Mouse (Mus musculus) midbrain, embryonic 13.5 days (tissue): ENCODE measurements at regions not wholly inside any gene's neighbourhood (a gene's known extent, or its start where the extent isn't known, plus 50 kb on each side); places are given as distances from the start of the nearest gene placed in this dataset.
A peak's percentile ranks its signal among the peaks of the same experiment; 100 is the strongest.

ENCODE experiments used
- ATAC-seq: fragments of 200-750 bp; cut with Nextera tagmentation; 2 replicates; pipeline ENCODE4 v1.8.0; 2017; ENCODE audit warnings: mild to moderate bottlenecking, moderate TSS enrichment, moderate library complexity
- H3K27ac ChIP-seq: fragments of 300-500 bp; sonication (generic); 2 replicates; pipeline ENCODE4 v1.5.1; 2015; ENCODE audit warnings: inconsistent platforms, mild to moderate bottlenecking, moderate library complexity
- H3K27me3 ChIP-seq: fragments of 300-500 bp; sonication (generic); 2 replicates; pipeline ENCODE4 v1.6.1; 2015; ENCODE audit warnings: mild to moderate bottlenecking, inconsistent platforms
- H3K36me3 ChIP-seq: fragments of 300-500 bp; sonication (generic); 2 replicates; pipeline ENCODE4 v1.6.1; 2015; ENCODE audit warnings: mild to moderate bottlenecking, inconsistent platforms
- H3K4me1 ChIP-seq: fragments of 300-500 bp; sonication (generic); replicated peaks from 2 replicates; pipeline ENCODE4 v1.6.1; 2015; ENCODE audit warnings: inconsistent platforms
- H3K4me2 ChIP-seq: fragments of 300-500 bp; sonication (generic); replicated peaks from 2 replicates; pipeline ENCODE4 v1.6.1; 2015; ENCODE audit warnings: moderate library complexity, mild to moderate bottlenecking, inconsistent platforms
- H3K4me3 ChIP-seq: fragments of 300-500 bp; sonication (generic); replicated peaks from 2 replicates; pipeline ENCODE4 v1.5.1; 2015; ENCODE audit warnings: mild to moderate bottlenecking, inconsistent platforms
- H3K9ac ChIP-seq: fragments of 300-500 bp; sonication (generic); replicated peaks from 2 replicates; pipeline ENCODE4 v1.6.1; 2015; ENCODE audit warnings: mild to moderate bottlenecking, inconsistent platforms
- H3K9me3 ChIP-seq: fragments of 300-500 bp; sonication (generic); 2 replicates; pipeline ENCODE4 v1.6.1; 2016; ENCODE audit warnings: mild to moderate bottlenecking, inconsistent platforms
- WGBS: fragments of 180-500 bp; shearing (Covaris S2); methylation state at CpG from one replicate; pipeline ENCODE4 v1.1.7; 2015; 5-methylcytosine and 5-hydroxymethylcytosine counted together

DNA sequence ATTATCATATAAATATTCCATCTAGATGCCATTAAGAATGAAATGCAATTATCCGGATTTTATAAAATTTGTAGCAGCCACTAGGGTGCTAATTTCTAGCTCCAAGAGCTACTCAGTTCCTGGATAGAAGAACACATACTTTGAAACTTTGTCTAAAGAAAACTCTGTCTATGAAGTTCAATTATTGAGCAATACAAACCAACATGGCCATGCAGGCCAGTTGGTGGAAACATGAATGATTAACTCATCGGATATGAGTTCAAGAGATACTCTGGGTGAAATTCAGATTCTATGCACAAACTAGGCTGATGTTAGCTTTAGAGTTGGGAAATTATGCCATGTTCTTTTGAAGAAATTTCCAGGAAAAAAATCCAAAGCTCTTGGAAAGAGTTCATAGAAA, 164.0 kb downstream of the Ascl1 start:
- Histone ChIP-seq H3K36me3 (no peaks in the 10 kb centered on the region), H3K27me3 (no peaks in the 10 kb centered on the region), H3K4me1 (peaks cover 18% of the 10 kb centered on the region), H3K4me2 (no peak overlapping the region), H3K9ac (no peak overlapping the region), H3K4me3 (no peak overlapping the region), H3K9me3 (no peaks in the 10 kb centered on the region), H3K27ac (no peak overlapping the region)
- WGBS: 96% methylated on average over 2 of the region's 2 CpGs
- ATAC-seq: no peak

DNA sequence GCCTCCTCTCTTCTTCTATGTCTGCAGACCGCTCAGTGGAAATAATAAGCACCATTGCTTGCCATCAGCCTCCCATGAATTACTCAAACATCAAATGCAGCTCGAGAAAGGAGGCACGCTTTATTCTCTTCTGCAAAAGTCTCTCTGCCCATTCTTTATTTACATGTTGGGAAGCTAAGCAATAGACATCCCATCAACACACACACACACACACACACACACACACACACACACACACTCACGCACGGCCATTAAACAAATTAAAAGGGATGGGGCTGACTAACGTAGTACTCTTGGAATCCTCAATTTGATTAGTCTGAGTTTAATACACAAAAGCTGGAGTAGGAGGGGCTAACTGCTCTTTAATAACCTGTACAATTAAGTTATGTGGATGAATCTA, 167.7 kb downstream of the Ascl1 start:
- 57% methylated on average over 6 of the region's 6 CpGs for WGBS
- H3K27ac ChIP-seq: no peak overlapping the region

DNA sequence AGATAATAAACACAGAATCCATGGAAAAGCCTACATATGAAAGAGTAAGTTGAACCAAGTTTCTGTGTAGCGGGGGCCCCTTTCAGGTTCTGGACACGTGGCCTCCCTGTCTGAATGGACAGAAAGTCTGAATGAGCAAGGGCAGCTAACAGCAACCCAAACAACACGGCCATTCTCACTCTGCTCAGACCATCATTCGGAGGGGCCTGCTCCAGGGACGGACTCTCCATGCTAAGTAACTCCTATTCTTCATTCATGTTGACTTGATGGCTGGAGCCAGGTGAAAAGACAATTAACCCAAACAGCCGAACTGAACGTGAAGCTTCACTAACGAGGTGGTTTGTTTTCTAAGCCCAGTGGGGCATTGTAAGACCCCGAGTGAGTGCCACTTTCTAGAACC, 168.3 kb downstream of the Ascl1 start:
- H3K27ac ChIP-seq: no peak overlapping the region

More for the DNA sequence above, 167.7 kb downstream of the Ascl1 start:
- ATAC-seq: no peak
- Histone ChIP-seq H3K4me1 (0 out of 2 replicates have a peak, but pooled peaks cover 6% of the 10 kb centered on the region), H3K36me3 (no peaks in the 10 kb centered on the region), H3K4me3 (no peak overlapping the region), H3K27me3 (no peaks in the 10 kb centered on the region), H3K9ac (no peak overlapping the region), H3K9me3 (no peaks in the 10 kb centered on the region), H3K4me2 (0 out of 2 replicates have a peak overlapping the region, but pooled peaks have one; percentile 5)

DNA sequence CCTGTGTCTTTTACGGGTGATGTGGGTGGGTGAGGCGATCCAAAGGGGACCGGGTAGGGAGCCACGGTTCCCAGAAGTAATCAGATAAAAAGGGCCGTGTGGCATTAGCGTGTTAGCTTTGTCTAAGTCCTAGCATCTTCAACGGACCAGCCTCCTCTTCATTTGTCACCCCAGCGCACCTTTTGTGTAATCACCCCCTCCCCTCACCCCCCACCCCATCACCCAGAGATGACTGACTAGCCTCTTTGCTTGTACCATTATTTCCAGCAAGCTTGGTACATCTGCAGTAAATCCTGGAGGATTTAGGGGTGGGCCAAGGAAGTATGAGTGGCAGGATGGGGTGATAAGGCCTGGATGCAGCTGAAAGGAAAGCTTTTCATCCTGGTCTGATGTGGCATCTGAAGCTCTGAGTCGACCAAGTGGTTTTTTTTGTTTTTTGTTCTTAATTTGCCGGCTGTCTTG, 183.8 kb downstream of the Ascl1 start:
- H3K9me3 ChIP-seq: peaks cover 3% of the 10 kb centered on the region
- peaks cover 14% of the 10 kb centered on the region for H3K4me1 ChIP-seq
- peak; percentile 85 for ATAC-seq
- H3K4me3 ChIP-seq: no peak overlapping the region
- peak overlapping the region; percentile 59 for H3K27ac ChIP-seq
- H3K4me2 ChIP-seq: peak overlapping the region; percentile 38
- no peaks in the 10 kb centered on the region for H3K27me3 ChIP-seq
- 0 out of 2 replicates have a peak, but pooled peaks cover 5% of the 10 kb centered on the region for H3K36me3 ChIP-seq
- WGBS: 7% methylated on average over 10 of the region's 10 CpGs
- H3K9ac ChIP-seq: peak overlapping the region; percentile 14; the same call in 1 of the 2 replicates

More for the DNA sequence above, 168.3 kb downstream of the Ascl1 start:
- WGBS: 54% methylated on average over 9 of the region's 9 CpGs
- Histone ChIP-seq H3K9me3 (no peaks in the 10 kb centered on the region), H3K9ac (no peak overlapping the region), H3K4me3 (no peak overlapping the region), H3K36me3 (no peaks in the 10 kb centered on the region), H3K4me2 (no peak overlapping the region), H3K27me3 (no peaks in the 10 kb centered on the region), H3K4me1 (0 out of 2 replicates have a peak, but pooled peaks cover 6% of the 10 kb centered on the region)
- 0 out of 2 replicates have a peak, but pooled peaks have one; percentile 37 for ATAC-seq

DNA sequence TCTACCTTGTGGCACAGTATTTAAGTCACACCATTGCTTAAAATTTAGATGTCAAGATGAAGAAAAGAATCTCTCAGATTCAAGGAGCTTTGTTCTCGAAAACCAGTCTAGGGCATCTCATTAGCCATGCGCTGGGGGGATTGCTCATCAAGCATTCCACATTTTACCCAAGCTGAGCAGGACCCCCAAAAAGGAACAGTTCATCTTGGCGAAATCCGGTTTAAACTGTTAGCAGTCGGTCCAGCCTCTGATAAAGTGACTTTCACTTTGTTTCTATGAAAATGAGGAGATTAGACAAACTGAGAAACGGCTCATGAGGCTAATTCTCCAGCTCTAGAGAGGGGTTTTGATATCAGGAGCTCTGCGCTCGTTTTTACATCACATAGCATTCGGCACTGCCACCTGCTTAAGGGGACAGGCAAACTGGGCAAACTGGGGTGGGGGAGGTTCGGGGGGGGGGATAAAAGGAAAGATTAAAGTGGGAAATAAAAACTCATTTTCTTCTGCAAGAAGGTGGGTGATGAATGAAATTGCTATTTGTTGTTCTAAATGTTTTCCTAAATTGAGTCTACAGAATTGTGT, 184.6 kb downstream of the Ascl1 start:
- peak overlapping the region; percentile 59; the same call in 1 of the 2 replicates for H3K27ac ChIP-seq
- H3K9ac ChIP-seq: no peak overlapping the region
- no peak overlapping the region for H3K4me3 ChIP-seq
- peaks cover 3% of the 10 kb centered on the region for H3K9me3 ChIP-seq
- peaks cover 14% of the 10 kb centered on the region for H3K4me1 ChIP-seq
- no peak overlapping the region; the same call in 1 of the 2 replicates for H3K4me2 ChIP-seq
- H3K36me3 ChIP-seq: 0 out of 2 replicates have a peak, but pooled peaks cover 5% of the 10 kb centered on the region
- peak; percentile 56; the same call in 1 of the 2 replicates for ATAC-seq
- H3K27me3 ChIP-seq: no peaks in the 10 kb centered on the region
- 13% methylated on average over 10 of the region's 10 CpGs for WGBS

DNA sequence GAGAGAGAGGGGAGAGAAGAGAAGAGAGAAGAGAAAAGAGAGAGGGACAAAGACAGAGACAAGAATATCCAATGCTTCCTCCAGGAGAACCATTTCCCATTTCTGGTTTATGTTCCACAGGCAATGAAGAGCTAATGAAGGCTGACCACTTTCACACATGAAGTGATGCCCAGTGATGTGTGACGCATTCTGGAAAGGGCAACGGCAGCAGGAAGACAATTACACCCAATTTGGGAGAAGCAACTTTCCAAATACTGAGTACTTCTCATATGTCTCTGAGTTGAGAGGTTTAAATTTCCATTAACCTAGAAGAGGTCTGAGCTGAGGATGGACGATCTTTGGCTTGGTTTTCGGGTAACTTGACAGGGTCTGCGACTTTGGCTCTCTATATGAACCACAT, 196.3 kb downstream of the Ascl1 start:
- Histone ChIP-seq H3K27ac (no peak overlapping the region), H3K36me3 (no peaks in the 10 kb centered on the region), H3K4me3 (no peak overlapping the region), H3K27me3 (no peaks in the 10 kb centered on the region), H3K9me3 (no peaks in the 10 kb centered on the region), H3K4me2 (no peak overlapping the region), H3K4me1 (peaks cover 8% of the 10 kb centered on the region), H3K9ac (no peak overlapping the region)
- no peak for ATAC-seq
- 70% methylated on average over 5 of the region's 5 CpGs for WGBS

DNA sequence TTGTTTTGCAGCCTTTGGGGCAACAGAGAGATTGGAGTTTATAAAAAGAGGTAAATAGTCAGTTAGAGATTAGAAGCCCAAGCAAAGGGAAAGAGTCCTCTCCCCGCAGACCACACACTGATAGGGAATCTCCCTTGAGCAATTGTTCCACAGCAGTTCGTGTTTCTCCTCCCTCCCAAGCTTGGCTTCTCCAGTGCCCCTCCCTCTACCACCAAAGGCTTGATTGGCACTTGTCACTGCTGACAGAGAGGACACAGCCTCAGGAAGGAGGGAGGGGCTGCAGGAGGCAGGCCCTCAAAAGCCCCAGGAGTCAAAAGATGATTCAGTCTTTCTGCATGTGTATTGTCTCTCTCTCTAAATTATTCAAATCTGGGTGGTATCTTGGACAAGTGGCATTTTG, 200.1 kb downstream of the Ascl1 start:
- H3K9ac ChIP-seq: 0 out of 2 replicates have a peak overlapping the region, but pooled peaks have one; percentile 20
- 0% methylated on average over 2 of the region's 2 CpGs for WGBS
- no peak overlapping the region for H3K4me2 ChIP-seq
- H3K27me3 ChIP-seq: 0 out of 2 replicates have a peak, but pooled peaks cover 3% of the 10 kb centered on the region
- H3K27ac ChIP-seq: no peak overlapping the region
- H3K9me3 ChIP-seq: no peaks in the 10 kb centered on the region
- peaks cover 8% of the 10 kb centered on the region for H3K4me1 ChIP-seq
- H3K36me3 ChIP-seq: no peaks in the 10 kb centered on the region
- ATAC-seq: peak; percentile 45; the same call in 1 of the 2 replicates
- H3K4me3 ChIP-seq: no peak overlapping the region

DNA sequence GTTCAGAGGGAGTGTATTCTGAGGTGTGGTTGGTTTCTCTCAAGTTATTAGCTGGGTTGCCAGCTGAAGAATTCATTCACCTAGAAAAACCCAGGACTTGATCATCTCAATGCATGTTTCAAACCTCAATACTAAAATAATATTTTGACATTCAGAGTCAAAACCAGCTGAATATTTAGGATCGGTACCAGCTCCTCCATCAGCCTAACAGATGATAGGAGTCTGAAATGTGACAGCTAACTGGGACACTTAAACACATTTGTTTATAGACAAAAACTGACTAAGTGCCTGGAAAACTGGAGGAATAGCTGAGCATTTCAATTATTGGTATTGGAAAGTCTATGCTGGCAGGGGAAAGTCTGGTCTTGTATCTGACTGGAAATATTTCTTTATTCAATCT, 206.6 kb downstream of the Ascl1 start:
- H3K9me3 ChIP-seq: no peaks in the 10 kb centered on the region
- H3K4me3 ChIP-seq: no peak overlapping the region
- H3K4me1 ChIP-seq: no peaks in the 10 kb centered on the region
- ATAC-seq: no peak
- no peak overlapping the region for H3K4me2 ChIP-seq
- H3K27me3 ChIP-seq: 0 out of 2 replicates have a peak, but pooled peaks cover 3% of the 10 kb centered on the region
- H3K9ac ChIP-seq: no peak overlapping the region
- no peak overlapping the region for H3K27ac ChIP-seq
- H3K36me3 ChIP-seq: no peaks in the 10 kb centered on the region
- 98% methylated on average over 1 of the region's 1 CpGs for WGBS

DNA sequence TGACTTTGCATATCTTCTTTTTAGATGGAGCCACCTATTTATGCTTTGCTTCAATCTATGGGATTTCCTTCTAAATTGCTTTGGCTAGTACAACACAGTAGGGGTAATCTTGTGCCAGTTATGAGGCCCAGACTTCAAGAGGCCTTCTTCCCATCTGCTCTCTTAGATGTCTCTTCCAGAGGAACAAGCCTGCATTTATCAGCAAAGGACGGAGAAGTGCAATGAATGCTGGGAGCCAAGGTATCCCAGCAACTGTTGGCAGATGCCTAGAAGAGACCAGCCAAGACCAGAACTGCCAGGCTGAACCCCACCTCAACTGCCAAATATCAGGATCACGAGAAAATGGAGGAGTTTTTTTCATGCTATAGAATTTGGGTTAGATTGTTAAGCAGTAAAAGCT, 209.2 kb downstream of the Ascl1 start:
- no peaks in the 10 kb centered on the region for H3K4me1 ChIP-seq
- H3K27ac ChIP-seq: no peak overlapping the region
- H3K9me3 ChIP-seq: no peaks in the 10 kb centered on the region
- no peaks in the 10 kb centered on the region for H3K27me3 ChIP-seq
- H3K4me2 ChIP-seq: no peak overlapping the region
- H3K36me3 ChIP-seq: no peaks in the 10 kb centered on the region
- 87% methylated on average over 2 of the region's 2 CpGs for WGBS
- ATAC-seq: no peak
- no peak overlapping the region for H3K9ac ChIP-seq
- H3K4me3 ChIP-seq: no peak overlapping the region
